Mouse (Mus musculus): ENCODE measurements at regions not wholly inside any gene's neighbourhood (a gene's known extent, or its start where the extent isn't known, plus 50 kb on each side); places are given as distances from the start of the nearest gene placed in this dataset.

- peaks cover 6% of the 10 kb centered on the region; the same call in 1 of the 2 replicates for H3K4me1 ChIP-seq
- H3K36me3 ChIP-seq (replicated peaks) = peaks cover 28% of the 10 kb centered on the region
- WGBS = 94% methylated on average over 13 of the region's 13 CpGs
- no peak for DNase-seq (ENCODE audit: low spot score)
- no peaks in the 10 kb centered on the region for H3K9me3 ChIP-seq
- H3K4me3 ChIP-seq = no peak overlapping the region
- no peaks in the 10 kb centered on the region for H3K27me3 ChIP-seq (replicated peaks; ENCODE audit: low read depth, poor library complexity, severe bottlenecking)
- H3K27ac ChIP-seq (replicated peaks) = no peak overlapping the region
These were observed 285.7 kb upstream of the Smim15 start for GRCm38 (mm10) chr13:107758327-107759095.

- no peak overlapping the region for H3K27ac ChIP-seq (replicated peaks)
- no peaks in the 10 kb centered on the region for H3K4me1 ChIP-seq
- peaks cover 24% of the 10 kb centered on the region for H3K36me3 ChIP-seq (replicated peaks)
- no peak for DNase-seq (ENCODE audit: low spot score)
- no peaks in the 10 kb centered on the region for H3K9me3 ChIP-seq
- no peaks in the 10 kb centered on the region for H3K27me3 ChIP-seq (replicated peaks; ENCODE audit: low read depth, poor library complexity, severe bottlenecking)
- no peak overlapping the region for H3K4me3 ChIP-seq
- 78% methylated on average over 3 of the region's 3 CpGs for WGBS
These were observed 291.5 kb upstream of the Smim15 start for GRCm38 (mm10) chr13:107752745-107753144.

GRCm38 (mm10) chr13:107743464-107744218, 300.6 kb upstream of the Smim15 start:
- 79% methylated on average over 21 of the region's 21 CpGs for WGBS
- Histone ChIP-seq H3K4me3 (no peak overlapping the region), H3K27ac (replicated peaks) (no peak overlapping the region), H3K27me3 (replicated peaks; ENCODE audit: low read depth, poor library complexity, severe bottlenecking) (no peaks in the 10 kb centered on the region), H3K4me1 (peaks cover 10% of the 10 kb centered on the region; the same call in 1 of the 2 replicates), H3K9me3 (no peaks in the 10 kb centered on the region), H3K36me3 (replicated peaks) (peaks cover 77% of the 10 kb centered on the region)
- DNase-seq (ENCODE audit: low spot score) = no peak

GRCm38 (mm10) chr13:107736581-107736980, 307.7 kb upstream of the Smim15 start:
- 89% methylated on average over 8 of the region's 8 CpGs for WGBS
- peaks cover 59% of the 10 kb centered on the region for H3K36me3 ChIP-seq (replicated peaks)
- no peaks in the 10 kb centered on the region for H3K4me1 ChIP-seq
- no peak overlapping the region for H3K27ac ChIP-seq (replicated peaks)
- no peak for DNase-seq (ENCODE audit: low spot score)
- H3K27me3 ChIP-seq (replicated peaks; ENCODE audit: low read depth, poor library complexity, severe bottlenecking) = no peaks in the 10 kb centered on the region
- no peaks in the 10 kb centered on the region for H3K9me3 ChIP-seq
- no peak overlapping the region for H3K4me3 ChIP-seq

- no peak overlapping the region for H3K4me3 ChIP-seq
- no peak overlapping the region for H3K27ac ChIP-seq (replicated peaks)
- DNase-seq (ENCODE audit: low spot score) = no peak
- no peaks in the 10 kb centered on the region for H3K27me3 ChIP-seq (replicated peaks; ENCODE audit: low read depth, poor library complexity, severe bottlenecking)
- H3K9me3 ChIP-seq = no peaks in the 10 kb centered on the region
- no peaks in the 10 kb centered on the region for H3K4me1 ChIP-seq
- peaks cover 63% of the 10 kb centered on the region for H3K36me3 ChIP-seq (replicated peaks)
- 90% methylated on average over 12 of the region's 12 CpGs for WGBS
These were observed 309.9 kb upstream of the Smim15 start for GRCm38 (mm10) chr13:107734161-107734905.

DNA sequence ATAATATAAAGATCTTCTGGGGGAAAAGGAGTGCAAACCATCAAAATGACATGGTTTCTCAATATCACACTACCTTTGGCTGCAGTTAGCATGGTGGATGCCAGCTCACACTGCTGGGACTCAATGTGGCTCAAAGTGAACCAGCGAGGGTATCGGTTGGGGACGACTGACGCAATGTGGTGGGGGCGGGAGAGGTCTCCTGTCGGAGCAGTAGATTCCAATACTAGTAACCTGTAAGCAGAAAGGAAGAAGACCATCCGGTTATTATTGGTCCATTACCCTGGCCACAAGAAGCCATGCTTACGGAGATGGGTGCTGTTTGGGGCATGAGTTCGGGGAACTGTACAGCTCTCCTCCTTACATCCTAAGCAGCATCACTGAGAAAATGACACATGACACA, 313.3 kb upstream of the Smim15 start:
- Histone ChIP-seq H3K27ac (replicated peaks) (no peak overlapping the region), H3K9me3 (no peaks in the 10 kb centered on the region), H3K4me1 (no peaks in the 10 kb centered on the region), H3K4me3 (no peak overlapping the region), H3K36me3 (replicated peaks) (peaks cover 70% of the 10 kb centered on the region), H3K27me3 (replicated peaks; ENCODE audit: low read depth, poor library complexity, severe bottlenecking) (no peaks in the 10 kb centered on the region)
- 94% methylated on average over 9 of the region's 9 CpGs for WGBS
- DNase-seq (ENCODE audit: low spot score) = no peak

DNA sequence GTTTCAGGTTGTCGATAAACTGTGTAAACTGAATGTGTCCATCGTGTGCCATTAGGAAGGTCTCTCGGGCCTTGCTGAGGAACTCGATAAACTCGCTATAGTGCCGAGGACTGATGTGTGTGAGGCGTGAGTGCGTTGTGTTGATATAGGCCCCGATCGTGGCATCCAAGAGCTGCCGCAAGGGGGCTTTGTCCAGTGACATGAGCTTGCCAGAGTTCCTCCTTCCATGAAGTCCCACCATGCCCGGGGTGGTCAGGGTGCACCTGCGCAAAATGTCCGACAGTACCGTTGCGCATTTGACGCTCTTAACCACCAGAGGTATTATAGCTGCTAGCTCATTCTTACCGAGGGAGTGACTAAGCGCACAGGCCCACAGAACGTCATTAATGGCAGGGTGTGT, 317.8 kb upstream of the Smim15 start:
- no peaks in the 10 kb centered on the region for H3K27me3 ChIP-seq (replicated peaks; ENCODE audit: low read depth, poor library complexity, severe bottlenecking)
- no peak overlapping the region for H3K27ac ChIP-seq (replicated peaks)
- 96% methylated on average over 20 of the region's 20 CpGs for WGBS
- H3K36me3 ChIP-seq (replicated peaks) = peaks cover 61% of the 10 kb centered on the region
- H3K9me3 ChIP-seq = no peaks in the 10 kb centered on the region
- DNase-seq (ENCODE audit: low spot score) = no peak
- H3K4me3 ChIP-seq = no peak overlapping the region
- no peaks in the 10 kb centered on the region for H3K4me1 ChIP-seq

- H3K4me3 ChIP-seq = no peak overlapping the region
- no peak for DNase-seq (ENCODE audit: low spot score)
- no peak overlapping the region for H3K27ac ChIP-seq (replicated peaks)
- no peaks in the 10 kb centered on the region for H3K9me3 ChIP-seq
- WGBS = 89% methylated on average over 11 of the region's 11 CpGs
- H3K4me1 ChIP-seq = peaks cover 14% of the 10 kb centered on the region
- peaks cover 18% of the 10 kb centered on the region for H3K36me3 ChIP-seq (replicated peaks)
- H3K27me3 ChIP-seq (replicated peaks; ENCODE audit: low read depth, poor library complexity, severe bottlenecking) = no peaks in the 10 kb centered on the region
These were observed 322.3 kb upstream of the Smim15 start for GRCm38 (mm10) chr13:107721901-107722300.

DNA sequence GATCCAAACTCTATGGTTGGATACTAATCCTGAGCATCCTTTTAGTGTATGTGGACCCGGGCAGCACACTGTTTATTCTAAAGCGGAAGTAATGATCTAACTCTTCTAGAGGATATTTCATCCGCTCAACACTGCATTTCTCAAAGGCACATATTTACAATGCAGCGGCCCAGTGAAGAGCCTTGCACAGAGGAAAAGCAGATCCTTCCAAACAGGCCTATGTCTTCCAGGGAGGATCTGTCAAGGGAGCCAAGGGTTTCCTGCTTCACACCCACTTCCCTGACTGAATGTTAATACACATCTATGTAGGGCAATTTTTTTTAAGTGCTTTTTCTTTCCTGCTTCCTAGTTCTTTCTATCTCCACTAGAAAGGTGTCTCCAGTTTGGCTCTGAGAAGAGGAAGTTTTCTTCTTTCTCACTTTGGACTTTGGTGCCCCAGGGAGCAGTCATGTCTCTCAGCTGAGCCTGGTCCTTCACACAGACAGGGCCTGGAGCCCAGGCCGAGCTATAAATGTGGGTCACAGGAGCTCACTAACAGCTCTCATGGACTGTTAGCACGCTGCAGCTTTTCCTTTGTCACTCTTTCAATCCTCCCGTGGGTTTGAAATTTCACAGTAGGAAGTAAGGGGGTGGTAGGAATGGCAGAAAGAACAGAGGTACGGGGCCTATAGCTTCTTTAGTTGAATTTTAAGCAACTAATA, 323.2 kb upstream of the Smim15 start:
- no peak overlapping the region for H3K27ac ChIP-seq (replicated peaks)
- no peak for DNase-seq (ENCODE audit: low spot score)
- H3K27me3 ChIP-seq (replicated peaks; ENCODE audit: low read depth, poor library complexity, severe bottlenecking) = no peaks in the 10 kb centered on the region
- no peaks in the 10 kb centered on the region for H3K9me3 ChIP-seq
- peaks cover 14% of the 10 kb centered on the region for H3K4me1 ChIP-seq
- H3K4me3 ChIP-seq = no peak overlapping the region
- H3K36me3 ChIP-seq (replicated peaks) = peaks cover 10% of the 10 kb centered on the region
- 83% methylated on average over 8 of the region's 8 CpGs for WGBS

DNA sequence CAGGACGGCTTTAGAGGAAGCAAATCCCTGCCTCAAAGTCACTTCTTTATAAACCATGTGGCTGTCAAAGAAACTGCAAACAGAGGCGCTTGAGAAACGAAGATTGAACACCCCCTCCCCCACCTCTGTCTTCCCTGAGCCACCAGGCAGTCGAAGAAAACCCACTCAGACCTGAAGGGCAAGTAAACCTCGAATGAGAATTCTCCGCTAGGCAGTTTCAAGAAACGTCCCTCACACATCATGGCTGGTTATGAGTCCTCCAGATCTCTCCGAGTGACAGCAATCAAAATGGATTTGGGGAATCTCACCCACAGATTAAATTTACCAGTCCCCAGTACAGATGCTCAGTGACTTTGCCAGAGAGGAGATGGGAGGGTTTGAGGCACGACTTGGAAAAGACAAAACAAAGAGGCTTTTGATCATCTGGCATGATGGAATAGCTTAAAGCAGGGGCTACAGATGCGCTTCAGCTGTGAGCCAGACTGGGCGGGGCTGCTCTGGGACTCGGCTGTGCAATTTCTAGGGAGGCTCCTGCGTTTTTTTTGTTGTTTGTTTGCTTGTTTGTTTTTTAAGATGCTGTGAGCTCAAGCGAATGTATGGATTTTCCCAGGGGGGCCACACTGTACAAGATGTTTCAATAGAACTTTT, 325.1 kb upstream of the Smim15 start:
- no peaks in the 10 kb centered on the region for H3K27me3 ChIP-seq (replicated peaks; ENCODE audit: low read depth, poor library complexity, severe bottlenecking)
- no peak for DNase-seq (ENCODE audit: low spot score)
- H3K36me3 ChIP-seq (replicated peaks) = no peaks in the 10 kb centered on the region
- H3K4me1 ChIP-seq = peaks cover 14% of the 10 kb centered on the region
- no peaks in the 10 kb centered on the region for H3K9me3 ChIP-seq
- no peak overlapping the region for H3K27ac ChIP-seq (replicated peaks)
- WGBS = 35% methylated on average over 14 of the region's 14 CpGs
- H3K4me3 ChIP-seq = no peak overlapping the region

- DNase-seq (ENCODE audit: low spot score) = no peak
- WGBS = 94% methylated on average over 4 of the region's 4 CpGs
- H3K27me3 ChIP-seq (replicated peaks; ENCODE audit: low read depth, poor library complexity, severe bottlenecking) = no peaks in the 10 kb centered on the region
- no peaks in the 10 kb centered on the region for H3K36me3 ChIP-seq (replicated peaks)
- no peak overlapping the region for H3K4me3 ChIP-seq
- no peaks in the 10 kb centered on the region for H3K9me3 ChIP-seq
- H3K27ac ChIP-seq (replicated peaks) = no peak overlapping the region
- peaks cover 14% of the 10 kb centered on the region for H3K4me1 ChIP-seq
These were observed 328.6 kb upstream of the Smim15 start for GRCm38 (mm10) chr13:107715616-107716015.

- DNase-seq (ENCODE audit: low spot score) = no peak
- no peaks in the 10 kb centered on the region for H3K27me3 ChIP-seq (replicated peaks; ENCODE audit: low read depth, poor library complexity, severe bottlenecking)
- no peaks in the 10 kb centered on the region for H3K9me3 ChIP-seq
- H3K4me1 ChIP-seq = peaks cover 7% of the 10 kb centered on the region
- no peaks in the 10 kb centered on the region for H3K36me3 ChIP-seq (replicated peaks)
- H3K27ac ChIP-seq (replicated peaks) = no peak overlapping the region
- 85% methylated on average over 1 of the region's 1 CpGs for WGBS
- H3K4me3 ChIP-seq = no peak overlapping the region
These were observed 330.2 kb upstream of the Smim15 start for GRCm38 (mm10) chr13:107714001-107714400.
